Mouse (Mus musculus) embryonic facial prominence, embryonic 13.5 days (tissue): Measurements from ENCODE around the gene Pgm5. TPM values are rescaled to one million over a fixed set of nuclear protein-coding genes. Genes with fewer than 3 reads are reported as not detected.

ENCODE experiments used
- ATAC-seq: fragments of 200-750 bp; cut with Nextera tagmentation; 2 replicates; pipeline ENCODE4 v1.8.0; 2017; ENCODE audit warnings: low read depth; ENCODE audit not compliant: insufficient number of reproducible peaks, insufficient read depth, low FRiP score, low TSS enrichment
- H3K27ac ChIP-seq: fragments of 300-500 bp; sonication (generic); 2 replicates; pipeline ENCODE4 v1.5.1; 2015; ENCODE audit warnings: moderate library complexity, mild to moderate bottlenecking, inconsistent platforms
- H3K27me3 ChIP-seq: fragments of 300-500 bp; sonication (generic); 2 replicates; pipeline ENCODE4 v1.6.1; 2015; ENCODE audit warnings: mild to moderate bottlenecking, inconsistent platforms
- H3K36me3 ChIP-seq: fragments of 300-500 bp; sonication (generic); 2 replicates; pipeline ENCODE4 v1.6.1; 2015; ENCODE audit warnings: mild to moderate bottlenecking, inconsistent platforms
- H3K4me1 ChIP-seq: fragments of 300-500 bp; sonication (generic); 2 replicates; pipeline ENCODE4 v1.6.1; 2015; ENCODE audit warnings: inconsistent platforms
- H3K4me2 ChIP-seq: fragments of 300-500 bp; sonication (generic); 2 replicates; pipeline ENCODE4 v1.6.1; 2015; ENCODE audit warnings: moderate library complexity, mild to moderate bottlenecking, inconsistent platforms
- H3K4me3 ChIP-seq: fragments of 300-500 bp; sonication (generic); 2 replicates; pipeline ENCODE4 v1.5.1; 2015; ENCODE audit warnings: mild to moderate bottlenecking, inconsistent platforms
- H3K9ac ChIP-seq: fragments of 300-500 bp; sonication (generic); 2 replicates; pipeline ENCODE4 v1.6.1; 2015; ENCODE audit warnings: mild to moderate bottlenecking, inconsistent platforms
- H3K9me3 ChIP-seq: fragments of 300-500 bp; sonication (generic); 2 replicates; pipeline ENCODE4 v1.6.1; 2016; ENCODE audit warnings: inconsistent platforms
- WGBS: fragments of 180-500 bp; shearing (Covaris S2); methylation state at CpG from one replicate; pipeline ENCODE4 v1.1.7; 2015; ENCODE audit warnings: mixed read lengths; 5-methylcytosine and 5-hydroxymethylcytosine counted together
- polyA plus RNA-seq: library from polyadenylated mRNA; unstranded; fragments of >200 nt; fragmentation: Nextera tagmentation; extraction: Ambion mirVana; gene quantifications from 2 replicates; pipeline ENCODE4 v1.2.1, GENCODE M21; 2015

Pgm5 gene
- polyA plus RNA-seq, 1 experiment from 2014 or later = 6.5 TPM

GRCm38 (mm10) chr19:24861276-24861611 lies 411 bp downstream of the Pgm5 start:
- peak; percentile 26; the same call in 1 of the 2 replicates for ATAC-seq
- Histone ChIP-seq H3K9ac (peak overlapping the region; percentile 73), H3K4me1 (peaks cover 18% of the 10 kb centered on the region), H3K4me2 (peak overlapping the region; percentile 81), H3K36me3 (no peaks in the 10 kb centered on the region), H3K27ac (no peak overlapping the region), H3K4me3 (peak overlapping the region; percentile 57), H3K27me3 (peaks cover 36% of the 10 kb centered on the region), H3K9me3 (no peaks in the 10 kb centered on the region)
- WGBS = 11% methylated on average over 13 of the region's 13 CpGs

GRCm38 (mm10) chr19:24851456-24852315 lies 10.0 kb downstream of the Pgm5 start:
- Histone ChIP-seq H3K4me3 (no peak overlapping the region), H3K9me3 (no peaks in the 10 kb centered on the region), H3K4me1 (peaks cover 17% of the 10 kb centered on the region), H3K27ac (no peak overlapping the region), H3K9ac (no peak overlapping the region), H3K4me2 (peak overlapping the region; percentile 27; the same call in 1 of the 2 replicates), H3K36me3 (no peaks in the 10 kb centered on the region), H3K27me3 (0 out of 2 replicates have a peak, but pooled peaks cover 4% of the 10 kb centered on the region)
- 72% methylated on average over 21 of the region's 21 CpGs for WGBS
- no peak for ATAC-seq

- Histone ChIP-seq H3K9me3 (no peaks in the 10 kb centered on the region), H3K4me3 (no peak overlapping the region), H3K27ac (no peak overlapping the region), H3K9ac (no peak overlapping the region), H3K36me3 (no peaks in the 10 kb centered on the region), H3K4me2 (no peak overlapping the region), H3K27me3 (0 out of 2 replicates have a peak, but pooled peaks cover 4% of the 10 kb centered on the region), H3K4me1 (peaks cover 41% of the 10 kb centered on the region)
- WGBS = 92% methylated on average over 2 of the region's 2 CpGs
- no peak for ATAC-seq
Measured at GRCm38 (mm10) chr19:24848844-24849243, 12.8 kb downstream of the Pgm5 start.

DNA sequence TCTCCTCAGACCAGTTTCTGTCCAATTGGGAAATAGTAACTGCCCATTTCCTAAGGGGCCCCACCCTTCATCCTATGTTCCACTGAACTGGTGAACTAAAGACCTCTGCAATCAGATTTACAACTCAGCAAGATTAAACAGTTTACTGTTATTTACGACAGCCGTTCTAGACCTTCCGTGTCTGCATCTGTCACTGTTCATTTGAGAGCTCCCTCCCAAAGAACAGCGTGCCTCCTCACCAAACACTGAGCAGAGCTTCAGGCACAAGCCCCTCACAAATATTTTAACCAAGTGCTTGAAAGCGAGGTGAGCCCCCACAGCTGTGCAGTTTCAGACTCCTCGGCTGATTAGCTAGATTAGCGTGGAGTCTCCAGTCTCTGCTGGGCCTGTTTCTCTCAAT lies 13.3 kb downstream of the Pgm5 start:
- no peak overlapping the region for H3K9ac ChIP-seq
- ATAC-seq = no peak
- 0 out of 2 replicates have a peak, but pooled peaks cover 4% of the 10 kb centered on the region for H3K27me3 ChIP-seq
- no peak overlapping the region for H3K4me3 ChIP-seq
- H3K9me3 ChIP-seq = no peaks in the 10 kb centered on the region
- WGBS = 27% methylated on average over 7 of the region's 7 CpGs
- no peaks in the 10 kb centered on the region for H3K36me3 ChIP-seq
- peaks cover 41% of the 10 kb centered on the region for H3K4me1 ChIP-seq
- H3K4me2 ChIP-seq = no peak overlapping the region
- no peak overlapping the region for H3K27ac ChIP-seq

DNA sequence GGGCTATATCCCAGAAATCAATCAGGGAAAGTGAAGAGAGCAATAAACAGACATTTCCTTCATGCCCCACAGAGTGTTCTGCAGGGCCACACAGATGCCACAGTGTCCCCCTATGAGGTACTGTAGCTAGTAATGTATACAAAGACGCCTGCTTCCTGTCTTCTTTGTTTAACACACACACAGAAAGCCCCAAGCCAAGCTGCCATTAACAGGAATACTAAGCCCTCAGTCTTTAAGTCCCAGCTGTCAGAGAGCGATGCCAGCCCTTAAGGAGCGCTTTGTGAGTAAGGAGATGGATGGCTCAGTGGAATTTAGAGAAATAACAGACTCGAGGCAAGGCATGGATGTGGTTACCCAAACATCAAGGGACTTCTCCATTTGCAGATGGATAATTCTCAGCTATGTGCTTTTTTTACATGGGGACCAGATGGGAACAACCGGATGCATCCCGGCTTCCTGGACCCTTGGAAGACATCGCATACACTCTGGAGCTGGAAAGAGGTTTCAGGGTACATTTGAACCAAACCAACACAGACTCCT lies 16.6 kb downstream of the Pgm5 start:
- no peak overlapping the region for H3K9ac ChIP-seq
- H3K27me3 ChIP-seq = 0 out of 2 replicates have a peak, but pooled peaks cover 4% of the 10 kb centered on the region
- peaks cover 31% of the 10 kb centered on the region for H3K4me1 ChIP-seq
- H3K4me3 ChIP-seq = no peak overlapping the region
- peak overlapping the region; percentile 81 for H3K27ac ChIP-seq
- H3K4me2 ChIP-seq = peak overlapping the region; percentile 30
- no peaks in the 10 kb centered on the region for H3K36me3 ChIP-seq
- no peaks in the 10 kb centered on the region for H3K9me3 ChIP-seq
- WGBS = 11% methylated on average over 7 of the region's 7 CpGs
- ATAC-seq = 0 out of 2 replicates have a peak, but pooled peaks have one; percentile 52

DNA sequence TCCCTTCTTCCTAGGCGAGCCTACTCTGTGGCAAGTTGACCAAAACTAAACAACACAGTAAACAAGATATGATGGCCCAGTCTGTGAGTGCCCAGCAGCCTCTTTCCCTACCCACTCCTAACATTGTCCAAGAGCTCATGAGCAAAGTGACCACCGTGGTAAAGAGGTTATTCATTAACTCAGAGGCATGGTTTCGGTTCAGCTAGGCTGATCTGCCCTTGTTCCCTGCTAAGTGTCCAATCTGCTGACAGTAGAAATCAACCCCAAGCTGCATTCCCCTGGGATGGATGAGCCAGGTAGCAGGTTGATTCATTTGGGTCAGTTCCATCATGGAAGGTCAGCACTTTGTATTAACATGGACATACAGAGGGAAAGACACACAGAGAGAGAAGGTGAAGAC lies 19.6 kb downstream of the Pgm5 start:
- H3K27me3 ChIP-seq = 0 out of 2 replicates have a peak, but pooled peaks cover 3% of the 10 kb centered on the region
- H3K4me3 ChIP-seq = no peak overlapping the region
- no peak overlapping the region for H3K27ac ChIP-seq
- H3K36me3 ChIP-seq = no peaks in the 10 kb centered on the region
- H3K9me3 ChIP-seq = no peaks in the 10 kb centered on the region
- H3K4me1 ChIP-seq = peaks cover 23% of the 10 kb centered on the region
- WGBS = 90% methylated on average over 3 of the region's 3 CpGs
- no peak for ATAC-seq
- H3K4me2 ChIP-seq = no peak overlapping the region
- no peak overlapping the region for H3K9ac ChIP-seq

DNA sequence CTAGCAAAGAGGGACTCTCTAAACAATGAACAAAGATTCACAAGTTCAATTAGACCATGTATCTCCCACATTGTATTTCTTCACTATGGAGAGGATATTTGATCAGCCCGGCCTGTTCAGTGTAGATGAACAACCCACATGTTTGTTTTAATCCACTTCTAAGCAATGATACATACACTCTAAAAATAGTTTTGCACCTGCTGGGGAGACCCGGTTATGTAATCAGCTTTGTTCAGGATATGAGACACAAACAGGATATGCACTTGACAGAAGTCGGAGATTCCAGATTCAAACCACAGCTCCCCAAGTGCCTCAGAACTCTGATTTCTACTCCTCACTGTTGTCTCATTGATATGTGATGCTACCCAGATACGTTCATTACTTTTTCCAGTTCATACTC lies 37.1 kb downstream of the Pgm5 start:
- Histone ChIP-seq H3K9ac (no peak overlapping the region), H3K4me3 (no peak overlapping the region), H3K9me3 (no peaks in the 10 kb centered on the region), H3K36me3 (no peaks in the 10 kb centered on the region), H3K27ac (no peak overlapping the region), H3K27me3 (no peaks in the 10 kb centered on the region), H3K4me2 (no peak overlapping the region), H3K4me1 (no peaks in the 10 kb centered on the region)
- ATAC-seq = no peak
- 83% methylated on average over 4 of the region's 4 CpGs for WGBS

DNA sequence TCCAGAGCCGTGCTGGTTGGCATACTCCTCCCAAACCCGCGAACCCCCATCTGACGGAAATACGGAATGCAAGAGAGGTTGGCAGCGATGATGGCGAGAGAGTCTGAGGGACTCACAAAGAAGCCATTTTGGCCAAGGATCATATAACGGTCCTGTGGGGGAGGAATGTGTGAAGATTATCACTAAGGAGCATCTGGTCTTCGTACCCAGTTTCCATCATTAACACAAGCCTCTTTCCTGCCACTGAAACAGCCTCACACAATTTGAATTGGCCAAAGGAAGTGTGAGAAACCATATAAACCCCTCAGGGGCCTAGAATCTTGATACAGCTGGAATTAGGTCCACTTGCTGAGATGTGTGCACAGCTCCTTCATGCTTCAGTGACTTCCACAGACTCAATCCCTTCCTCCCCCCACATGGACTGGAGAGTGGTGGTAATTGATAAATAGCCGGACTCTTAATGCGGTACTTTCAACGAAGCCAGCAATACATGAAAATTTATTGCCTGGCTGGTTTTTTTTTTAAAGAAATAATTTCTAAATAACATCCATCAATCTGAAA lies 45.9 kb downstream of the Pgm5 start:
- Histone ChIP-seq H3K9me3 (no peaks in the 10 kb centered on the region), H3K27me3 (0 out of 2 replicates have a peak, but pooled peaks cover 5% of the 10 kb centered on the region), H3K4me1 (peaks cover 21% of the 10 kb centered on the region), H3K4me3 (no peak overlapping the region), H3K27ac (no peak overlapping the region), H3K4me2 (no peak overlapping the region), H3K36me3 (peaks cover 13% of the 10 kb centered on the region), H3K9ac (no peak overlapping the region)
- no peak for ATAC-seq
- 74% methylated on average over 12 of the region's 12 CpGs for WGBS

DNA sequence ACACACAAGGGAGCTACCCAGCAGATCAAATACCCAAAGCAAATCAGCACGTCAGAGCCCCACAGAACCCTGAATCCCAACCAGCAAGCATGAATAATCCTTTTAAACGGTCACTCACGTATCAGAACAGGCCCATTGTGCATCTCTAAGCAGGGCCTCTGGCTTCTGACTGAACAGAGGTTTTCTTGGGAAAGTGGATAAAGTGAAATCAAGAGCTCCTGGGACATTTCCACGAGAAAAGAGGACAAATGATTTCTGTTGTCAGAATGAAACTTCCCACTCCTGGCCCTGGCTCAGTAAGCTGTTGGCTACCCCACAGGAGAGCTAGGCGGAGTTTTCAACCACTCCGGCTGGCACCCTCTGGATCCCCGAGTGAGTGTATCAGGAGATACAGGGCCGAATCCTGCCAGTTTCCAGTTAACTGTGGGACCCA lies 48.8 kb downstream of the Pgm5 start:
- no peak overlapping the region for H3K9ac ChIP-seq
- no peak overlapping the region for H3K4me2 ChIP-seq
- WGBS = 35% methylated on average over 8 of the region's 8 CpGs
- ATAC-seq = no peak
- 0 out of 2 replicates have a peak, but pooled peaks cover 5% of the 10 kb centered on the region for H3K27me3 ChIP-seq
- peaks cover 7% of the 10 kb centered on the region for H3K36me3 ChIP-seq
- no peak overlapping the region for H3K4me3 ChIP-seq
- H3K27ac ChIP-seq = no peak overlapping the region
- H3K4me1 ChIP-seq = peaks cover 21% of the 10 kb centered on the region
- no peaks in the 10 kb centered on the region for H3K9me3 ChIP-seq

DNA sequence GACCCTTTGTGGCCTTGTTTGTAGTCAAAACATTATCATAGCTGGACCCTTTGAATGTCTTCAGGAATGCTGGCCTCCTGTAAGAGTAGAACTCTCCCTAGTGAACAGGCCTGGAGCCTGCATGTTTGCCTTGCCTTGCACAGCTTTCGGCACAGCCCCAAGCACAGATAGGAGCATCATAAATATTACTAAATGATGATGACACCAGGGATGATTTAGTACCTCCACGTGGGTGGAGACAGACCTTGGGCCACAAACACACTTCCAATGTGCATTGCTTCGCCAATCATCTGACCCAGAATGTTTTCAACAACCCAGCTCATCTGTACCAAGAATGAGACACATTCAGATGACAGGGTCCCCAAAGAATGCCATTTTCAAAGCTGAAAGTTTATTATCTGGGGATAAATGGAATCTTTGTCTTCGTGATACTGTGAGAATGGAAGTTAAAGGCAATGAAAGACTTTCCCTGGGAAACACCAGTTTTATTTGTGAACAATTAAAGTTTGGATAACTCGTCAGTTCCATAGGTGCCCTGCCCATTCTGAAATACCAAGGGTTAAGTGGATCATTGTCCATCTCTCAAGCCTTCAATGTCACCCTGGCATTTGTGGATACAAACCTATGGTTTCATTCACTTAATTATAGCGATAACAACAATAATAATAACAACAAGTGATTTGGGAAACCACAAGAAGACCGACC lies 49.4 kb downstream of the Pgm5 start:
- Histone ChIP-seq H3K4me3 (no peak overlapping the region), H3K4me1 (peaks cover 21% of the 10 kb centered on the region), H3K27me3 (0 out of 2 replicates have a peak, but pooled peaks cover 5% of the 10 kb centered on the region), H3K4me2 (no peak overlapping the region), H3K36me3 (0 out of 2 replicates have a peak, but pooled peaks cover 6% of the 10 kb centered on the region), H3K9me3 (no peaks in the 10 kb centered on the region), H3K27ac (no peak overlapping the region), H3K9ac (no peak overlapping the region)
- no peak for ATAC-seq
- WGBS = 60% methylated on average over 7 of the region's 7 CpGs

DNA sequence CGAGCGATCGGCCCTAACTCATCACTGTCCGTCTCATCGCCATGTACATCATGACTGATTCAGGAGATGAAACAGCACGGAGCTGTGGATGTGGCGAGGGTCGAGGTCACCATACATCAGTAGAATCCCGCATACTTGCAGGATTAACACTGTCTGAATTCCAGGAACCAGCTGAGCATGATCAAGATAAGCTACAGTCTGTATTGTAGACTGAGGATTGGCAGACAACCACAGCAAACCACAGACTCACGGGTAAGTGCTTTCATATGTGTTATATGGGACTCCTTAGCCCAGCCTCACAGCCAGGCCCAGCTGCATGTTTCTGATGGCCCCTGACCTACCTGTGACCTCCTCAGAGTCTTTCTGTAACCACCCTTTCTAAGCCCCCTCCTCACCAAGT lies 50.2 kb downstream of the Pgm5 start:
- WGBS = 44% methylated on average over 10 of the region's 10 CpGs
- 0 out of 2 replicates have a peak, but pooled peaks cover 6% of the 10 kb centered on the region for H3K36me3 ChIP-seq
- H3K9ac ChIP-seq = no peak overlapping the region
- 0 out of 2 replicates have a peak, but pooled peaks cover 5% of the 10 kb centered on the region for H3K27me3 ChIP-seq
- no peak for ATAC-seq
- no peak overlapping the region for H3K27ac ChIP-seq
- H3K4me3 ChIP-seq = no peak overlapping the region
- peaks cover 25% of the 10 kb centered on the region for H3K4me1 ChIP-seq
- H3K4me2 ChIP-seq = no peak overlapping the region
- no peaks in the 10 kb centered on the region for H3K9me3 ChIP-seq
